Mouse (Mus musculus) myocyte (in vitro differentiated cells): ENCODE results near the gene Mpz. TPM values are rescaled to one million over a fixed set of nuclear protein-coding genes. Genes with fewer than 3 reads are reported as not detected.
A peak's percentile ranks its signal among the peaks of the same experiment; 100 is the strongest.

Source experiments
- H3K27me3 ChIP-seq: one replicate; pipeline ENCODE4 v1.6.1; 2011; ENCODE audit not compliant: control insufficient read depth, insufficient read depth, insufficient read length
- H3K36me3 ChIP-seq: one replicate; pipeline ENCODE4 v1.6.1; 2011; ENCODE audit not compliant: control insufficient read depth, insufficient read depth
- H3K4me2 ChIP-seq: one replicate; pipeline ENCODE4 v1.6.1; 2011; ENCODE audit warnings: low read depth, control low read depth
- H3K4me3 ChIP-seq: one replicate; pipeline ENCODE4 v1.5.1; 2011; ENCODE audit warnings: mild to moderate bottlenecking, control low read depth, moderate library complexity
- H3K79me2 ChIP-seq: one replicate; pipeline ENCODE4 v1.6.1; 2011; ENCODE audit not compliant: control insufficient read depth, insufficient read depth
- H3ac ChIP-seq: one replicate; pipeline ENCODE4 v1.6.1; 2011; ENCODE audit not compliant: control insufficient read depth, insufficient read length
- CEBPB ChIP-seq: IDR thresholded peaks from 2 replicates; pipeline ENCODE4 v1.6.1; 2011; ENCODE audit warnings: mild to moderate bottlenecking, moderate library complexity; ENCODE audit not compliant: poor library complexity, insufficient read depth, severe bottlenecking
- E2F4 ChIP-seq: IDR thresholded peaks from one replicate; pipeline ENCODE4 v1.6.1; 2011; ENCODE audit warnings: mild to moderate bottlenecking, control low read depth, moderate library complexity; ENCODE audit not compliant: insufficient read depth
- MAX ChIP-seq: IDR thresholded peaks from one replicate; pipeline ENCODE4 v1.6.1; 2011; ENCODE audit warnings: low read depth, mild to moderate bottlenecking, control low read depth
- MYOD1 ChIP-seq, 3 experiments: IDR thresholded peaks; one replicate each; pipeline ENCODE4 v1.6.1; 2011; ENCODE audit warnings: control low read depth in 2 of 3, low read depth in 2 of 3, mild to moderate bottlenecking in 2 of 3, moderate library complexity in 1 of 3; ENCODE audit not compliant: insufficient read length in 2 of 3, control insufficient read depth in 1 of 3
- MYOG ChIP-seq, 3 experiments: IDR thresholded peaks; one replicate each; pipeline ENCODE4 v1.6.1; 2011; ENCODE audit warnings: control low read depth in 2 of 3, low read depth in 2 of 3, mild to moderate bottlenecking in 2 of 3; ENCODE audit not compliant: insufficient read length in 2 of 3, control insufficient read depth in 1 of 3, insufficient read depth in 1 of 3
- POLR2A ChIP-seq: IDR thresholded peaks from one replicate; pipeline ENCODE4 v1.6.1; 2011; ENCODE audit warnings: low read depth, mild to moderate bottlenecking, control low read depth, moderate library complexity; ENCODE audit not compliant: insufficient read length
- POLR2AphosphoS2 ChIP-seq: IDR thresholded peaks from one replicate; pipeline ENCODE4 v1.6.1; 2011; ENCODE audit warnings: low read depth, control low read depth; ENCODE audit not compliant: insufficient read length
- REST ChIP-seq: IDR thresholded peaks from one replicate; pipeline ENCODE4 v1.6.1; 2011; ENCODE audit warnings: mild to moderate bottlenecking, control low read depth, moderate library complexity; ENCODE audit not compliant: insufficient read depth, insufficient read length
- SRF ChIP-seq: IDR thresholded peaks from one replicate; pipeline ENCODE4 v1.6.1; 2011; ENCODE audit warnings: low read depth; ENCODE audit not compliant: control insufficient read depth, insufficient read length
- TCF12 ChIP-seq: IDR thresholded peaks from one replicate; pipeline ENCODE4 v1.6.1; 2011; ENCODE audit warnings: mild to moderate bottlenecking, control low read depth; ENCODE audit not compliant: poor library complexity, insufficient read depth, severe bottlenecking
- TCF3 ChIP-seq: IDR thresholded peaks from one replicate; pipeline ENCODE4 v1.6.1; 2011; ENCODE audit warnings: low read depth, control low read depth; ENCODE audit not compliant: insufficient read length
- USF1 ChIP-seq: IDR thresholded peaks from one replicate; pipeline ENCODE4 v1.6.1; 2011; ENCODE audit warnings: low read depth, mild to moderate bottlenecking, control low read depth, moderate library complexity
- polyA plus RNA-seq: library from polyadenylated mRNA; unstranded; fragments of >200 nt; fragmentation: generic; extraction: Trizol; gene quantifications from one replicate; pipeline ENCODE4 v1.2.1, GENCODE M21; 2012; ENCODE audit warnings: missing spikeins

The Mpz gene
- polyA plus RNA-seq, 1 experiment, result 0.11 TPM

- no peak for TF ChIP-seq REST
- no peak for TF ChIP-seq MYOD1 (IDR thresholded peaks at IDR 0.05; ENCODE audit: control insufficient read depth in 1 of 3, insufficient read length in 2 of 3, low read depth in 2 of 3)
- no peak for TF ChIP-seq E2F4
- no peak for TF ChIP-seq POLR2AphosphoS2
- no peak for TF ChIP-seq TCF12
- TF ChIP-seq POLR2A, result no peak
- no peak for TF ChIP-seq MYOG (IDR thresholded peaks at IDR 0.05; ENCODE audit: control insufficient read depth in 1 of 3, insufficient read depth in 1 of 3, insufficient read length in 2 of 3, low read depth in 2 of 3)
- TF ChIP-seq USF1, result no peak
- no peak for TF ChIP-seq CEBPB
- no peak for TF ChIP-seq SRF
- TF ChIP-seq TCF3, result no peak
- TF ChIP-seq MAX, result no peak
- H3K4me3 ChIP-seq, result no peak overlapping the region
These were observed 40.3 kb downstream of the Mpz start for GRCm38 (mm10) chr1:171190832-171191231.

GRCm38 (mm10) chr1:171192283-171192682, 41.8 kb downstream of the Mpz start:
- no peak overlapping the region for H3K4me3 ChIP-seq
- no peak overlapping the region for H3ac ChIP-seq
- no peak for TF ChIP-seq SRF
- TF ChIP-seq USF1, result no peak
- TF ChIP-seq CEBPB, result no peak
- TF ChIP-seq POLR2AphosphoS2, result no peak
- TF ChIP-seq TCF12, result no peak
- no peak for TF ChIP-seq MYOD1 (IDR thresholded peaks at IDR 0.05; ENCODE audit: control insufficient read depth in 1 of 3, insufficient read length in 2 of 3, low read depth in 2 of 3)
- TF ChIP-seq POLR2A, result no peak
- no peak for TF ChIP-seq MYOG (IDR thresholded peaks at IDR 0.05; ENCODE audit: control insufficient read depth in 1 of 3, insufficient read depth in 1 of 3, insufficient read length in 2 of 3, low read depth in 2 of 3)
- TF ChIP-seq TCF3, result no peak
- TF ChIP-seq E2F4, result no peak
- no peak for TF ChIP-seq REST
- TF ChIP-seq MAX, result no peak
- no peaks in the 10 kb centered on the region for H3K79me2 ChIP-seq
- H3K27me3 ChIP-seq, result no peaks in the 10 kb centered on the region
- no peaks in the 10 kb centered on the region for H3K36me3 ChIP-seq
- peak overlapping the region; percentile 76 for H3K4me2 ChIP-seq

More at GRCm38 (mm10) chr1:171190832-171191231, 40.3 kb downstream of the Mpz start:
- Histone ChIP-seq H3K27me3 (no peaks in the 10 kb centered on the region), H3K79me2 (no peaks in the 10 kb centered on the region), H3ac (no peak overlapping the region), H3K36me3 (no peaks in the 10 kb centered on the region), H3K4me2 (no peak overlapping the region)

- H3K79me2 ChIP-seq, result no peaks in the 10 kb centered on the region
- no peak overlapping the region for H3K4me3 ChIP-seq
- H3K27me3 ChIP-seq, result no peaks in the 10 kb centered on the region
- no peak overlapping the region for H3ac ChIP-seq
- H3K4me2 ChIP-seq, result peak overlapping the region; percentile 76
- TF ChIP-seq MAX, result no peak
- no peak for TF ChIP-seq SRF
- no peak for TF ChIP-seq CEBPB
- TF ChIP-seq REST, result no peak
- TF ChIP-seq E2F4, result no peak
- H3K36me3 ChIP-seq, result no peaks in the 10 kb centered on the region
These were observed 42.8 kb downstream of the Mpz start for GRCm38 (mm10) chr1:171193093-171193840.

DNA sequence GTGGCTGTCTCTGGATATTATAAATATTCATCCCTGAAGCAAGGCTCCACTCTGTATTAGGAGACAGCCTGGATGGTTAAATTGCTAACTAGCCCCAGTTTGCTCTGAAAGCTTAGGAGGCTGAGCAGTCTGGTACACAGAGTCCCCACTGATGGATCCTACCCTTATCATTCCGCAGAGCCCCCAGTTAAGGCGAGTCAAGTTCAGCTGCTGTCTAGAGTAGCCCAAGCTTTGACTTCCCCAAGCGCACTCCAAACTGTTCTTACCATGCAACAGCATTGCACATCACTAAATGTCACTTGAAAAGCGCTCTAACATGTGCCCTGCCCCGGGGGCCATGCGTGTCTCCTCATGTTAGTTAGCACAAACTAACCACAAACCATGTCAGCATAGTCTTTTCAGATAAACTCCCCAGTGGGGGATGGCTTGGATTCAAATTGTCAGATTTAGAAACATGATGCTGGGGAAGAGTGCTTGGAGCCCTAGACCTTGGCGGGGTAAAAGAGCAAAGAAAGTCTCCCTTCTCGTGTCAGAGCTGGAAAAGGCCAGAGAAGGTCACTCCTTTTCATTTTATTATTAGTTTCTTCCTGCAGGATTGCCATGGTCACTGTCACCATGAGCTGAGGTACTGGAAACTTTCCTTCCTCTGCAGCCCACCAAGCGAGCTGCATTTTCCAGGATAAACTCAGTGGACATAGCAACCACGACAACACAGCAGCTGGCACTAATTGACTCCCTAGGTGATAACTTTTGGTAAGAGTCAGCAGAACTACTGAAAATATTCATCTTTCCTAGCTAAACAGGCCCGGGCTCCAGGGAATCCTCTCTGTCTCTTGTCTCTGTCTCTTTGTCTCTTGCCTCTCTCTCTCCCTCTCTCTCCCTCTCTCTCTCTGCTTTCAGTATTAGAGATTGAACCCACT, 43.7 kb downstream of the Mpz start:
- Histone ChIP-seq H3K4me2 (peak overlapping the region; percentile 76), H3K27me3 (no peaks in the 10 kb centered on the region), H3K79me2 (no peaks in the 10 kb centered on the region), H3K36me3 (no peaks in the 10 kb centered on the region), H3K4me3 (no peak overlapping the region), H3ac (no peak overlapping the region)
- TF ChIP-seq POLR2AphosphoS2 (no peak), E2F4 (no peak), USF1 (no peak), REST (no peak), POLR2A (no peak), MAX (no peak), TCF12 (no peak), MYOG (IDR thresholded peaks at IDR 0.05; ENCODE audit: control insufficient read depth in 1 of 3, insufficient read depth in 1 of 3, insufficient read length in 2 of 3, low read depth in 2 of 3) (no peak)
